Mouse (Mus musculus) heart, adult 8-10 months (tissue): ENCODE results near the gene Macrod2. TPM values are rescaled to one million over a fixed set of nuclear protein-coding genes. Genes with fewer than 3 reads are reported as not detected.

Experiments
- DNase-seq: peaks from one replicate; pipeline ENCODE4 v3.0.0; 2022; ENCODE audit warnings: low spot score
- total RNA-seq, 4 experiments: library from RNA; stranded (reverse); gene quantifications; 2 replicates each; pipeline ENCODE4 v1.2.4; 2022

The Macrod2 gene
- total RNA-seq = 1 to 10 TPM; 7.0 to 9.1 (median 8.7) TPM

GRCm38 (mm10) chr2:140395179-140395578 is at the start of gene Macrod2:
Macrod2 (plus strand) TSS chr2:140395309.
- DNase-seq = peak; percentile 96

GRCm38 (mm10) chr2:140359905-140360304 is 35.2 kb upstream of the Macrod2 start:
- DNase-seq = no peak

GRCm38 (mm10) chr2:140364804-140365203 is 30.3 kb upstream of the Macrod2 start:
- DNase-seq = no peak

GRCm38 (mm10) chr2:140389525-140389924 is 5.6 kb upstream of the Macrod2 start, which contains the start of gene Sel1l2:
Sel1l2 (minus strand) TSS chr2:140389706.
- DNase-seq = no peak

- DNase-seq = no peak
Measured at GRCm38 (mm10) chr2:140395744-140396231, 679 bp downstream of the Macrod2 start.

- no peak for DNase-seq
Measured at GRCm38 (mm10) chr2:140425844-140426243, 30.7 kb downstream of the Macrod2 start.

GRCm38 (mm10) chr2:140427283-140427682 is 32.2 kb downstream of the Macrod2 start:
- peak; percentile 51 for DNase-seq

- no peak for DNase-seq
Measured at GRCm38 (mm10) chr2:140439081-140439480, 44.0 kb downstream of the Macrod2 start.

GRCm38 (mm10) chr2:140448636-140449035 is 53.5 kb downstream of the Macrod2 start:
- no peak for DNase-seq

GRCm38 (mm10) chr2:140475770-140476169 is 80.7 kb downstream of the Macrod2 start:
- DNase-seq = no peak

GRCm38 (mm10) chr2:140476891-140477290 is 81.8 kb downstream of the Macrod2 start:
- no peak for DNase-seq

- no peak for DNase-seq
Measured at GRCm38 (mm10) chr2:140482604-140483003, 87.5 kb downstream of the Macrod2 start.

GRCm38 (mm10) chr2:140497688-140498087 is 102.6 kb downstream of the Macrod2 start:
- DNase-seq = no peak

GRCm38 (mm10) chr2:140500951-140501350 is 105.8 kb downstream of the Macrod2 start:
- no peak for DNase-seq

GRCm38 (mm10) chr2:140521472-140521871 is 126.4 kb downstream of the Macrod2 start:
- DNase-seq = no peak

- DNase-seq = no peak
Measured at GRCm38 (mm10) chr2:140530214-140530613, 135.1 kb downstream of the Macrod2 start.

GRCm38 (mm10) chr2:140532024-140532423 is 136.9 kb downstream of the Macrod2 start:
- DNase-seq = no peak

GRCm38 (mm10) chr2:140532859-140533519 is 137.9 kb downstream of the Macrod2 start:
- no peak for DNase-seq

GRCm38 (mm10) chr2:140533621-140534020 is 138.5 kb downstream of the Macrod2 start:
- DNase-seq = no peak

- DNase-seq = no peak
Measured at GRCm38 (mm10) chr2:140534583-140534982, 139.5 kb downstream of the Macrod2 start.

GRCm38 (mm10) chr2:140535832-140536571 is 140.9 kb downstream of the Macrod2 start:
- DNase-seq = no peak

- no peak for DNase-seq
Measured at GRCm38 (mm10) chr2:140549286-140549685, 154.2 kb downstream of the Macrod2 start.

- DNase-seq = no peak
Measured at GRCm38 (mm10) chr2:140561426-140561825, 166.3 kb downstream of the Macrod2 start.
